Mouse (Mus musculus) left cerebral cortex, adult 2 months (tissue): Measurements from ENCODE around the gene Itga2b. TPM values are rescaled to one million over a fixed set of nuclear protein-coding genes. Genes with fewer than 3 reads are reported as not detected.

ENCODE experiments used
- DNase-seq, 2 experiments: peaks; one replicate each; pipeline ENCODE4 v3.0.0; 2021 to 2022; ENCODE audit warnings: low spot score in 2 of 2, mixed read lengths in 1 of 2; ENCODE audit errors: extremely low spot score in 1 of 2
- H3K27ac ChIP-seq: fragments of 200-600 bp; 2 replicates; pipeline ENCODE4 v1.8.1; 2022
- H3K4me3 ChIP-seq: fragments of 200-600 bp; 2 replicates; pipeline ENCODE4 v1.8.1; 2022
- CTCF ChIP-seq: fragments of 200-600 bp; IDR thresholded peaks from 2 replicates; pipeline ENCODE4 v1.8.1; 2022; ENCODE audit warnings: antibody characterized with exemption, mild to moderate bottlenecking, moderate library complexity
- intact Hi-C: fragments of 180-260 bp; cut with DNase I; formaldehyde crosslinking; loops from one replicate; pipeline ENCODE4 v1.15.1; 2025
- total RNA-seq, 2 experiments: library from RNA; stranded (reverse); gene quantifications; 2 replicates each; pipeline ENCODE4 v1.2.3; 2021

Gene Itga2b
- total RNA-seq, 2 experiments from 2014 or later, result 2.5 to 4.1 TPM

DNA sequence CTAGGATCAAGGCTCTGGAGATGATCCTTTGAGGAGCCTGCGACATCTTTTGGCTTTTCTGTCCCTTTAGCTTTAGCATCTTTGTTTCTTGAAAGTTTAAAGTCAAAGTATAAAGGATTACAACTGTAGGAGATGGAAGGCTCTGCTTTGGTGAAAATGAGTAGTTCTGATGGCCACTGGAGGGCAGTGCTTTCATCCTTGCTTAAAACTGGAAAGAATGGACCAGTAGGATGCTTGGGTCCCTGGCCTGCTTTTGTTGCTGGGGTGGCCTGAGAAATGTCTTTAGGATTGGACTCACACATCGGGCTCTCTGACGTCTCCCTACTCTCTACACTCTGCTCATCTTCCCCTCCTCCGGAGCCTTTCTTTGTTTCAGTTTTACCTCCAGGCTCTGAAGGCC lies 11.0 kb upstream of the Itga2b start:
- H3K4me3 ChIP-seq, result no peak overlapping the region
- TF ChIP-seq CTCF, result peak; percentile 47
- DNase-seq, result no peak
- no peak overlapping the region for H3K27ac ChIP-seq
- intact Hi-C loops, result no loop called here

DNA sequence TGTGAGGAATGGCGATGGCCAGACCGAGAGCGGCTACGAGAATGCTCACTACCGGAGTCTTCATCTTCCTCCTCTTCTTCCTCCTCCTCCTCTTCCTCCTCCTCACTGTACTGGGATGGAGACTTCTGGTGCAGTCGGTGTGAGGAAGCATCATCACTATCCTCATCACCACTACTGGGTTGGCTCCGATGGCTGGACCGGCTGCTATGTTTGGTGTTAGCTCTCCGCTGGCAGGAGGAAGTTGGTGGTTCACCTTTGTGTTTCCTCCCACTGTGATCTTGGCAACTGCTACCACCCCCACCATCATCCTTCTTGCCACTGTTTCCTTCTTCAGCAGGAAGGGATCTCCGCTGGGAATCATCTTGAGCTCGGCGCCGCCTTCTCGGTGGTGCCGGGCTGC lies 10.2 kb upstream of the Itga2b start:
- no peak for TF ChIP-seq CTCF
- Histone ChIP-seq H3K4me3 (no peak overlapping the region), H3K27ac (no peak overlapping the region)
- intact Hi-C loops, result no loop called here
- DNase-seq, result no peak

DNA sequence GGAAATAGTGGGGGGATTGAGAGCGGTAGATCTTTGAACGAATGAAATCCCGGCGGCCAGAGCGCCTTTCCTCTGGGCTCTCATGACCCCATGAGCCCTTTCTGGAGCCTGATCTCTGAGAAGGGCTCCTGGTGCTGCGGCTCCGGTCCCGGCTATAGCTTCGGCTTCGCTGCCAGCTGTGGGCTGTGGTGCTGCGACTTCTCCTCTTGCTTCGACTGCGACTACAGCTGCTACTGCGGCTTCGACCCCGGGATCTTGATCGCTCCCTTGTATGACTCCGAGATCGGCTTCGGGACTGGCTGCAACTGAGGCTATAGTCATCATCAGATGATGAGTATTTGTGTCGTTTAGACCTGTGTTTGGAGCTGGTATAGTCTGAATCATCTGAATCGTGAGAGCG lies 9.7 kb upstream of the Itga2b start:
- no peak overlapping the region for H3K27ac ChIP-seq
- no peak overlapping the region for H3K4me3 ChIP-seq
- TF ChIP-seq CTCF, result no peak
- no peak for DNase-seq
- intact Hi-C loops, result no loop called here

DNA sequence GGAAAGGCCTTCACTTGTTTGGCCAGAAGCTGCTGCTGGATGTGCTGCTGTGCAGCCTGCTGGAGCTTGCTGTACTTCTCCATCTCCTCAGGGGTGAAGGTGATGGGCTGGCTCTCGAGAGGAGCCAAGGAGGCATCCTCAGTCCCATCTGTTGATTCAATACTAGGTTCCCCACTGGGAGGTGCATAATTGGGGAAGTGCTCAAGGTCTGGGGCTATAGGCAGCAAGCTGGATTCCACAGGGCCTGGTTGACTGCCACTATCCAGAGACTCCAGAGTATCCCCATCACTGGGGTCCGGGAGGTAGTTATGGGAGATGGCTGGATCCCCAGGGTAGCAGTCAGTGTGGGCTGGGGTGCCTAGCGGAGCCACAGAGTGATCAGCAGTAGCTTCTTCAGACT lies 8.7 kb upstream of the Itga2b start:
- intact Hi-C loops, result no loop called here
- Histone ChIP-seq H3K4me3 (no peak overlapping the region), H3K27ac (no peak overlapping the region)
- no peak for DNase-seq
- no peak for TF ChIP-seq CTCF

DNA sequence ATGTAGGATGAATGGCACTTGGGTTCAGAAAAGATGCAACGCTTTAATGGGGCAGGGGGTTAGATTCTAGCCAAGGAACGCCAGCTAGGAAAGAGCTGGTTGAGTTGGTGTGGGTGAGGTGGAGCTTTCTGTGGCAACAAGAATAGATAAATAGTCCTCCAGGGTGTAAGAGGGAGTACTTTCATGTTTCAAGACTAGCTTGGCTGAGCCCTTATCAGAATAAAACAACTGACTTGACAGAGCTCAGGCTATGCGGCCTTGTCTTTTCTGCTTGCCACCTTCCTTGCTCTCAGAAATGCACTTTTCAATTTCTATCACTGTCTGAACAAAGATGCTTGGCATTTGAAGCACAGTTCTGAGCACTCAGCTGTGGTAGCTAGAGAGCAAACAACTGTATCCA lies 5.1 kb upstream of the Itga2b start:
- H3K4me3 ChIP-seq, result no peak overlapping the region
- no peak overlapping the region for H3K27ac ChIP-seq
- TF ChIP-seq CTCF, result no peak
- intact Hi-C loops, result no loop called here
- DNase-seq, result no peak

DNA sequence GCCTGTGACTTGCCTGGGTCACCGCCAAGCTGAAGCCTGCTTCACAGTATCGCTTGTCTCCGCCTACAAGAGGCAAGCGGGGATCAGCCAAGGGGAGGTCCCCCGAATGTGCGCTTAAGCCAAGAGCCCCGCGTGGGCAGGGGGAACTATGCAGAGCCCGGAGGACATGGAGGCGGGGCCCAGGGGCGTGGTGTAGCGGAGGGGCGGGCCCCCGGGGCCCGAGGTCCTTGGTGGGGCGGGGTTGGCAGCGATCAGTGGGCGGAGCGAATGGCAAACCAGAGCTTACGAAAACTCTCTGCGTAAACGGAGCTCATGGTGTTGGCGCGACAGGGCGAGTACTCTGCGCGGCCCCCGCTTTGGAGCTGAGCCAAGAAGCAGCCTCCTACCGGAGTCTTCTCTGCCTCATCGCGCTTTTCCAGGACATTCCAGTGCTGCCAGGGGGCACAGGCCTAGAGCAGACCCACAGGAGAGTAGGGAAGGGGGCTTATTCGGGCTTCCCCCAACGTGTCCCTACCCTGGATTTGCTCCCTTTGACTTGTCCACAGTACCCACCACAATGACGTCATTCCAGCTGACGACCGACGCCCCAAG lies 2.8 kb downstream of the Itga2b start:
- no peak; the same call in 1 of the 2 replicates for TF ChIP-seq CTCF
- peak; percentile 91 to 92 for DNase-seq
- intact Hi-C loops, result no loop called here
- H3K27ac ChIP-seq, result peak overlapping the region; percentile 81
- H3K4me3 ChIP-seq, result peak overlapping the region; percentile 40

DNA sequence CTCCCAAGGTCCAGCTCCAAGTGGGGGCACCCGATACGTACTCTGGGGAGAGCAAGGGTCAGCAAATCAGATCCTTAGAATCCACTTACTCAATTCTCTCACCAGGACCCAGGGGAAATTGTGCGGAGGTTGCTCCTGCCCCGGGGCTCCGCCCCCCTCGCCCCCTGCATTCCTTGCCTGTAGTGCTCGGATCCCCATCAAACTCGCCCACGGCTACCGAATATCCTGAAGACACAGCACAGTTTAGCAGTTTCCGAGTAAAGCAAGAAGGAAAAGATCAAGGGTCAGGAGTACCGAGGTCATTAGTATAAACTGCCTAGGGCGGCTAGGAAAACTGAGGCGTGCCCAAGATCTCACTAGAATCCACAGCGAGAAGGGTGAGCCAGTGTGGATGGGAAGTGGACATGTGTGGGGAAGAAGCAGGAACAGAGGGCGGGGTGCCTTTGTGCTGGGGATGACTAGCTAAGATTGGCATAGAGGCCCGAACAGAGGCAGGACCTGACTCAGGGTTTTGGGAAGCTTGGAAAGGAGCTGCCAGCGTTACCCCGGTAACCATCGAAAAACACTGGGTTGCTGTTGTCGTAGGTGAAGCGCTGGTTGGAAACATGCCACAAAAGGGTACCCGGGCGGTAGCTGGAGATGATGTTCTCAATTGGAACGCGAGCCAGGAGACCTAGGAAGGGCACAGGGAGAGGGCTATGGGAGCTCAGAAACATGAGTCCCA lies 4.0 kb downstream of the Itga2b start:
- peak overlapping the region; percentile 60; the same call in 1 of the 2 replicates for H3K27ac ChIP-seq
- H3K4me3 ChIP-seq, result no peak overlapping the region
- DNase-seq, result peak; percentile 67 to 69
- no peak for TF ChIP-seq CTCF
- intact Hi-C loops, result no loop called here

DNA sequence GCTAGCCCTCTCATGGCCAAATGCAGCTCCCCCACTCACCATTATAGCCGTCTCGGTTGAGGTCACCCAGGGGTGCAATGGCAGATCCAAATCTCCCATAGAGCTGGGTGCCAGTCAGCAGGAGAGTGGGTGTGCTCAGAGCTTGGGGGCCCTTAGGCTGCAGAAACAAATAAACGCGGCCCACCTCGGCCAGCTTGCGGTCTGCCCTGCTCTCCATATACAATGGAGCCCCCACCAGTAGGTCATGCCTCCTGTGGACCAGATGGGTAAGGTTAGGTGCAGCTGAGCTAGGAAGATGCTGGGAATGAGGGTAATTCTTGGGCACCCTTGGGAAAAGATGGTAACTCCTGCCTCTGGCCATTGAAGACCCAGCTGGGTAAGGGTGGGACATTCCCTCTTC lies 5.0 kb downstream of the Itga2b start:
- H3K27ac ChIP-seq, result no peak overlapping the region
- DNase-seq, result no peak
- no peak overlapping the region for H3K4me3 ChIP-seq
- no peak for TF ChIP-seq CTCF
- intact Hi-C loops, result no loop called here

DNA sequence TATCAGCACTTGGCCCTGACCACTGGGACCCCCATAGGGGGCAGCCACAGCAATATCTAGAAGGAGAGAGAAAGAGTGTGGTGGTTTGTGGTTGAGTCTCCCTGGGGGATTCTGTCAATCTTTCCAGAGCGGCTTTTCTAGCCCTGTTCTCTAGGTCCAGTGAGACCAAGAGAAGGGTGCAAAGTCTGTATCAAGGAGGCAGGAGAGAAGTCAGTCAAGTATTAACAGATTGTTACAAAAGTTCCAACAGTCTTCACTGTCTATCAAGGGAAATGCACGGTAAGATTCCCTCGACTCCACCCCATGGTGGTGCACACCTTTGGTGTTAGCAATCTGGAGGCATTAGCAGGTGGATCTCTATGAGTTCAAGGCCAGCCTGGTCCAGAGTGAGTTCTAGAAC lies 8.2 kb downstream of the Itga2b start:
- intact Hi-C loops, result no loop called here
- no peak for DNase-seq
- Histone ChIP-seq H3K4me3 (no peak overlapping the region), H3K27ac (no peak overlapping the region)
- TF ChIP-seq CTCF, result no peak

DNA sequence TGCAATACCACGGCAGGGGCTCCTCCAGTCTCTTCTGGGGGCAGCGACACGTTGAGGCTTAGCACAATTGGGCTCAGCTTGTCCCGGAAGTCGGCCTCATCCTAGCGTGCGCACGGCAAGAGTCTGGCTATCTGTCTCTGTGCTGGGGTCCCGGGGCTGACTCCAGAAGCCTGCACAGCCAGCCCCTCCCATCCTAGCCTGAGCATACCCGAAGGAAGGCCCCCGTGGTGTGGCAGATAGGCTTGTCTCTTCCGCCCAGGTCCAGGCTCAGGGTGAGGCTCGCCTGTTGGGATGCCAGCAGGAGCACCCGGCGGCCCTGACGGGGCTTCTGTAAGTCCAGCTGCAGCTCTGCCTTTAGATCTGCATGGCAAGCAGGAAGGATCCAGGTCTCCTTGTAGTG lies 9.4 kb downstream of the Itga2b start:
- intact Hi-C loops, result no loop called here
- no peak overlapping the region for H3K27ac ChIP-seq
- H3K4me3 ChIP-seq, result no peak overlapping the region
- no peak for TF ChIP-seq CTCF
- no peak for DNase-seq

DNA sequence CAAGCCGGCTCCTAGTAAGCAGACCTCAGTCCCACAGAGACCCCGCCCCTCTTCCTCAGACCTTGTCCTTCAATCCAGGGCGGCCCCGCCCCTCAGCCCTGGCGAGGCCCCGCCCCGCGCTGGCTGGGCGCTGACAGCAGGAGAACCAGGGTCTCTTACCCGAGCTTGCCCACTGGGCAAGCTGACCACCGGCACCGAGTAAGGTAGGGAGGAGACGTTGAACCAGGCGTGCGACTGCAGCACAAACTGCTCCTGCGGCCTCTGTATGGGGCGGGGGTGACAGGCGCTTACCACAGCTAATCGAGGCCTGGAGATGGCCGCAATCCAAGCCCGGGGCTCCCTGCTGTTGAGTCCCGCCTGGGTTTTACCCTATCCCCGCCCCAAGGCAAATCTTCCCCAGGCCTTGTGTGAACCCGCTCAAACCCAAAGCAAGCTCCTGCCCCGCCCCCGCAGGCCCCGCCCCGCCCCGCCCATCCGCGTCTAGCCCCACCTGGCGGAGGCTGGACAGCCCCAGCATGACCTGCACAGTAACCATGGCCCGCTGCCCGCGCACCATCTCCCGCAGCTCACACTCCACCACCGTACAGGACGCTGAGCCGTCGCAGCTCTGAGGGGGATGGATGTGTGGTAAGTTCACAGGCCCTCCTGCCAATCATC lies 14.1 kb downstream of the Itga2b start:
- intact Hi-C loops, result no loop called here
- peak overlapping the region; percentile 57 for H3K4me3 ChIP-seq
- peak overlapping the region; percentile 74 for H3K27ac ChIP-seq
- DNase-seq, result no peak
- peak; percentile 27 for TF ChIP-seq CTCF

DNA sequence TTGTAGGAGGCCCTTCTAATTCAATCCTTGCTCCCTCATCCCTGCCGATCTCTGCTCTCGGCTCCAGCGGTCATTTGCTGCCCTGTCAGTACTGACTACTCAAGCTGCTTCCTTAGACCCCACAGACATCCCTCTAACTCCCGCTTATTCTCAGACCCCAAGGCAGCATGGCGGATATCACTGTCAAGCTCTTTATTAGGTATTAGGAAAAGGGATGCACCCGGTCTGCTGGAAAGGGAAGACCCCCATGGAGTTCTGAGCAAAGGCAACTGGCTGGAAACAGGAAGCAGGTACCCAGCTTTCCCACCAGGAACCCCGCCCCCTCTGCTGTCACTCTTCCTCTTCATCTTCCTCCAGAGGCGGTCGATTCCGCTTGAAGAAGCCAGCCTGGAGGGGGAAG lies 16.8 kb downstream of the Itga2b start:
- TF ChIP-seq CTCF, result no peak
- intact Hi-C loops, result no loop called here
- no peak for DNase-seq
- Histone ChIP-seq H3K4me3 (no peak overlapping the region), H3K27ac (no peak overlapping the region)
